Mouse (Mus musculus): Measurements from ENCODE around the gene Efcab9. TPM values are rescaled to one million over a fixed set of nuclear protein-coding genes. Genes with fewer than 3 reads are reported as not detected.

Efcab9 gene
- total and polyA plus RNA-seq, 3 experiments, result 0.77 to 1.3 TPM; not detected in 1

- no peak for TF ChIP-seq ZMIZ1 (IDR thresholded peaks at IDR 0.05; ENCODE audit: low read depth, low read length)
- no peak for TF ChIP-seq SMC3 (IDR thresholded peaks at IDR 0.05; ENCODE audit: low read depth, low read length)
- no peak for TF ChIP-seq NRF1 (IDR thresholded peaks at IDR 0.05; ENCODE audit: insufficient read depth, low read depth, low read length, poor library complexity, severe bottlenecking)
- TF ChIP-seq BHLHE40 (IDR thresholded peaks at IDR 0.05; ENCODE audit: borderline replicate concordance, low read depth, low read length), result no peak
- no peak for TF ChIP-seq MYC (IDR thresholded peaks at IDR 0.05; ENCODE audit: low read depth, low read length)
- no peak for TF ChIP-seq JUND (IDR thresholded peaks at IDR 0.05; ENCODE audit: low read depth, low read length)
- TF ChIP-seq E2F4 (IDR thresholded peaks at IDR 0.05; ENCODE audit: borderline replicate concordance, low read depth, low read length), result no peak
- no peak for TF ChIP-seq TCF12 (IDR thresholded peaks at IDR 0.05; ENCODE audit: low read depth, low read length)
- no peak for TF ChIP-seq POLR2AphosphoS2 (IDR thresholded peaks at IDR 0.05; ENCODE audit: low read length)
- TF ChIP-seq USF1 (IDR thresholded peaks at IDR 0.05; ENCODE audit: low read depth, low read length), result no peak
- TF ChIP-seq TBP (IDR thresholded peaks at IDR 0.05; ENCODE audit: low read depth, low read length), result no peak
- no peak for TF ChIP-seq ELF1 (IDR thresholded peaks at IDR 0.05; ENCODE audit: low read depth, low read length)
- TF ChIP-seq ZKSCAN1 (IDR thresholded peaks at IDR 0.05; ENCODE audit: low read depth, low read length), result no peak
- TF ChIP-seq USF2 (IDR thresholded peaks at IDR 0.05; ENCODE audit: borderline replicate concordance in 1 of 2, insufficient read depth in 1 of 2, low read depth in 1 of 2, low read length in 2 of 2), result no peak
- TF ChIP-seq SIN3A (IDR thresholded peaks at IDR 0.05; ENCODE audit: low read length), result no peak
- no peak overlapping the region for H3K27ac ChIP-seq (ENCODE audit: control insufficient read depth, low read depth, low read length)
- H3K9ac ChIP-seq (ENCODE audit: control insufficient read depth, low read depth, low read length, poor library complexity, severe bottlenecking), result no peak overlapping the region
- H3K36me3 ChIP-seq (ENCODE audit: control insufficient read depth in 1 of 2, insufficient read depth in 2 of 2, low read length in 2 of 2), result peaks cover 0 to 12% of the 10 kb centered on the region in 2 experiments; a peak in 2 of 4 replicates
- H3K4me1 ChIP-seq (ENCODE audit: control insufficient read depth in 1 of 2, insufficient read depth in 2 of 2, low read length in 2 of 2), result peaks cover 0 to 23% of the 10 kb centered on the region in 2 experiments
- no peak for DNase-seq (ENCODE audit: low read depth, low spot score)
- no peaks in the 10 kb centered on the region for H3K9me3 ChIP-seq (replicated peaks; ENCODE audit: insufficient read depth, low read length)
- H3K4me3 ChIP-seq (ENCODE audit: control insufficient read depth in 1 of 2, insufficient read depth in 1 of 2, low read depth in 2 of 2, low read length in 2 of 2), result no peak overlapping the region
- H3K27me3 ChIP-seq (ENCODE audit: control insufficient read depth in 1 of 2, insufficient read depth in 2 of 2, low read length in 2 of 2), result no peaks in the 10 kb centered on the region
- H3K79me2 ChIP-seq (ENCODE audit: control insufficient read depth, insufficient read depth, low read length, poor library complexity), result no peaks in the 10 kb centered on the region
Observed at GRCm38 (mm10) chr11:32560015-32560770, 28.3 kb upstream of the Efcab9 start.

- H3K4me1 ChIP-seq (ENCODE audit: control insufficient read depth in 1 of 2, insufficient read depth in 2 of 2, low read length in 2 of 2), result peaks cover 7 to 22% of the 10 kb centered on the region in 2 experiments
- no peaks in the 10 kb centered on the region for H3K9me3 ChIP-seq (replicated peaks; ENCODE audit: insufficient read depth, low read length)
- H3K36me3 ChIP-seq (ENCODE audit: control insufficient read depth in 1 of 2, insufficient read depth in 2 of 2, low read length in 2 of 2), result peaks cover 0 to 18% of the 10 kb centered on the region in 2 experiments; a peak in 2 of 4 replicates
- no peak overlapping the region for H3K4me3 ChIP-seq (ENCODE audit: control insufficient read depth in 1 of 2, insufficient read depth in 1 of 2, low read depth in 2 of 2, low read length in 2 of 2)
- H3K79me2 ChIP-seq (ENCODE audit: control insufficient read depth, insufficient read depth, low read length, poor library complexity), result no peaks in the 10 kb centered on the region
- H3K27ac ChIP-seq (ENCODE audit: control insufficient read depth, low read depth, low read length), result no peak overlapping the region
- no peak overlapping the region for H3K9ac ChIP-seq (ENCODE audit: control insufficient read depth, low read depth, low read length, poor library complexity, severe bottlenecking)
- no peaks in the 10 kb centered on the region for H3K27me3 ChIP-seq (ENCODE audit: control insufficient read depth in 1 of 2, insufficient read depth in 2 of 2, low read length in 2 of 2)
- TF ChIP-seq CHD2 (IDR thresholded peaks at IDR 0.05; ENCODE audit: low read length), result no peak
- no peak for DNase-seq (ENCODE audit: low read depth, low spot score)
Observed at GRCm38 (mm10) chr11:32558677-32559076, 26.8 kb upstream of the Efcab9 start.

Data from MEL (cell line).